30 mouse cellular contexts compared by ENCODE assay signal in the genomic region with DNA sequence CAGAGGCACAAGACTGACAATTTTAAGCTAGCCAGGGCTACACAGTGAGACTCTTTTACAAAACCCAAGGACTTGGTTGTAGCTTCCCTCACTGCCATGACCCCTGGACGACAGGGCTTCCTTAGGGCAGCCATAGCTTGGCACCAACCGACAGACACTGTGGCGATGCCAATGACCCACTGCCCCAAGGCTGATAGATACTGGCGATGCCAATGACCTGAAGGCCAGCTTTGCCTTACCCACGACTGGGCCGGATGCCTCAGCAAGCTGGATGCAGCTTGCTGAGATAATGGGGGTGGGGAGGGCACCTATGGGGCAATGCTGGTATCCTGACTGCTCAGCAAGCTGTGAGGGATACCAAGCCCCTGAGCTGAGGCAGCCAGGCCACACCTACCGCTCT. TPM values are rescaled to one million over a fixed set of nuclear protein-coding genes. Genes with fewer than 3 reads are reported as not detected.
"Had no signal": no experiment of that assay in that cellular context is flagged by ENCODE, and none has a peak within 500 bp of the region (broad histone marks: within the 10 kb centered on the region; RNA-seq: fewer than 3 reads in every experiment).

No protein-coding gene starts in this region.

- H3K4me2 ChIP-seq: heart, embryonic 12.5 days; hindbrain, embryonic 12.5 days; hindbrain, embryonic 14.5 days; intestine, embryonic 15.5 days; limb, embryonic 13.5 days; limb, embryonic 15.5 days; liver, embryonic 11.5 days; liver, embryonic 13.5 days; liver, embryonic 15.5 days had no signal

- DNase-seq: gastrocnemius, adult 2 months; gastrocnemius, postnatal 10 days; gastrocnemius, postnatal 25 days; heart, adult 18-20 months; heart, postnatal 4 days; kidney, adult 18-20 months; kidney, adult 8-10 months; kidney, postnatal 14 days; kidney, postnatal 36 days; layer of hippocampus, adult 9-11 months; layer of hippocampus, postnatal 36 days; left cerebral cortex, postnatal 4 days; liver, embryonic 13.5 days; lung, adult 18-20 months had no signal

- ATAC-seq: hindbrain, embryonic 16.5 days; inflammation-experienced regulatory T-cells, adult 6 months; intestine, embryonic 15.5 days; intestine, postnatal 0 days had no signal

- H3K27me3 ChIP-seq: heart, embryonic 12.5 days; hindbrain, embryonic 12.5 days; intestine, embryonic 15.5 days; limb, embryonic 13.5 days; limb, embryonic 15.5 days; liver, embryonic 13.5 days; liver, embryonic 15.5 days had no signal

- H3K4me1 ChIP-seq: hindbrain, embryonic 12.5 days; intestine, embryonic 15.5 days; limb, embryonic 13.5 days; limb, embryonic 15.5 days had no signal

- H3K9ac ChIP-seq: heart, embryonic 12.5 days; hindbrain, embryonic 12.5 days; hindbrain, embryonic 14.5 days; intestine, embryonic 15.5 days; limb, embryonic 13.5 days; limb, embryonic 15.5 days; liver, embryonic 13.5 days; liver, embryonic 15.5 days had no signal

- H3K4me3 ChIP-seq: gastrocnemius, adult 2 months; heart, embryonic 10.5 days; heart, embryonic 12.5 days; hindbrain, embryonic 10.5 days; hindbrain, embryonic 12.5 days; intestine, embryonic 15.5 days; limb, embryonic 13.5 days; limb, embryonic 15.5 days; liver, embryonic 13.5 days; liver, embryonic 15.5 days had no signal

- H3K27ac ChIP-seq: gastrocnemius, adult 2 months; heart, embryonic 10.5 days; hindbrain, embryonic 10.5 days; hindbrain, embryonic 12.5 days; hindbrain, embryonic 14.5 days; intestine, embryonic 15.5 days; kidney, postnatal 0 days; limb, embryonic 13.5 days; limb, embryonic 15.5 days; liver, embryonic 13.5 days; liver, embryonic 15.5 days had no signal

- H3K9me3 ChIP-seq: heart, embryonic 10.5 days; heart, embryonic 12.5 days; hindbrain, embryonic 10.5 days; hindbrain, embryonic 12.5 days; intestine, embryonic 15.5 days; limb, embryonic 13.5 days; limb, embryonic 15.5 days; liver, embryonic 13.5 days; liver, embryonic 15.5 days had no signal

RNA-seq across cellular contexts. Expression of a gene that starts 48.0 kb away (rescaled TPM):
- total RNA-seq: granulocyte monocyte progenitor cell, adult 5-6 weeks had no signal
- polyA plus RNA-seq: inflammation-experienced regulatory T-cells, adult 6 months; kidney, embryonic 14.5 days had no signal
